Mouse (Mus musculus) urinary bladder, postnatal 14 days (tissue): ENCODE measurements around the gene Gm21865.
"Not testable (repeated sequence)": the region's sequence is repeated elsewhere in the genome, so short reads cannot be mapped to it uniquely, and the experiment has no call there.

Experiments
- DNase-seq: peaks from one replicate; pipeline ENCODE4 v3.0.0; 2021; ENCODE audit warnings: low spot score

Gm21865 gene

DNA sequence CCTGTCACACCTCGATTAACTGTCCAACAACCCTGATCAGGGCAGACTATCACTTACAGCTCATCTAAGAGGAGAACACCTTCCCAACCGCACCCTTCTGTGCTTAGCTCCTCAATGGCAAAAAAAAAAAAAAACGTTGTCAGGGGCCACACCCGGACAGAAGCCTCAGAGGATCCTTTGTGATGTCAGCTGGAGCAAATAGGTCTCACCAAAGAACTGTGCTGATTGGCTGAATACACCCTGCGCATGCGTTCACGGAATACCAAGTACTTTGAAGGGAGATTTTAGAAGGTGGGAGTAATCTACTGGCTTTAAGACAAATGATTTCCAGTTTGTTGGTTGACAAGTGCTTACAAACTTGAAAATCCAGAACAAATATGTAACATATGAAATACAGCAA, at the start of gene Gm21865:
Gene Gm21865, minus strand, starts transcription at position 101 of the 400 bp plus-strand sequence.
- DNase-seq, result not testable (repeated sequence)
